Mouse (Mus musculus): Measurements from ENCODE around the gene Gsdme.

GRCm38 (mm10) chr6:50218628-50219027, 45.0 kb downstream of the Gsdme start:
- TF ChIP-seq POLR2A (IDR thresholded peaks at IDR 0.05; ENCODE audit: extremely low read depth, insufficient read depth, low read length) (no peak), CTCF (IDR thresholded peaks at IDR 0.05; ENCODE audit: low read depth, low read length) (no peak)
